ENCODE assay signal across 18 mouse cellular contexts in the genomic region with DNA sequence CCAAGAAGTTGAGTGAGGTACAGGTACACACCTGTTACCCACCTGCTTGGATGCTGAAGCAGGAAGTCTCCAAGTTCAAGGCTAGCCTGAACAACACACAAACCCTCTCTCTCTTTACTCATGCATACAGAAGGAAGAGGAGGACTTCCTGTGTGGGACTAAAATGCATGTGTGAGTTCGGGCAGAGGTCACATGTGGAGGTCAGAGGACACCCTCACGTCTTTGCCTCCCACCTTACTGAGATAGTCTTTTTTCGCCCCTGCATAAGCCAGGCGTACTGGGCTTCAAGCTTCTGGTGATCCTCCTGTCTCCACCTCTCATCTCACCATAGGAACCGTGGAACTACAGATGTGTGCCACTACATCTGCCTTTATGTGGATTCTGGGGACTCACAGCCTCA. TPM values are rescaled to one million over a fixed set of nuclear protein-coding genes. Genes with fewer than 3 reads are reported as not detected.
DNase-seq lines count a peak whose midpoint lies in the region; ATAC-seq lines count a peak whose summit lies in the region.
"Had no signal": no experiment of that assay in that cellular context is flagged by ENCODE, and none has a peak within 500 bp of the region (broad histone marks: within the 10 kb centered on the region; RNA-seq: fewer than 3 reads in every experiment).

No protein-coding gene starts in this region.

- ATAC-seq in megakaryocyte, adult 5-6 weeks (ENCODE audit: poor library complexity, severe bottlenecking), result 0 out of 2 replicates have a peak, but pooled peaks have one; percentile 13
- ATAC-seq: Patski had no signal

- intact Hi-C loops in heart, postnatal 25 days (cut with DNase I), result no loop called here
- intact Hi-C loops in left cerebral cortex, postnatal 10 days (cut with DNase I), result no loop called here

- DNase-seq in heart, adult 11 months, result peak; percentile 77
- no peak for DNase-seq in heart, postnatal 25 days (ENCODE audit: low spot score)
- peak; percentile 73 for DNase-seq in A20 (ENCODE audit: low read depth, low spot score)
- peak; percentile 4 for DNase-seq in T-cell, adult 2 months (ENCODE audit: low spot score)
- no peak for DNase-seq in gastrocnemius, adult 8-10 months (ENCODE audit: low spot score in 2 of 2)
- DNase-seq in left cerebral cortex, postnatal 10 days (ENCODE audit: extremely low spot score in 1 of 2, low spot score in 2 of 2), result no peak
- no peak for DNase-seq in retina, postnatal 1 day
- DNase-seq: adrenal gland, postnatal 25 days; cerebellum, adult 2 months; right cerebral cortex, postnatal 4 days had no signal

RNA-seq across cellular contexts. Expression of a gene that starts 12.1 kb away (rescaled TPM):
- not detected for total RNA-seq in heart, postnatal 25 days (2021)
- not detected in 2 replicates for total RNA-seq in megakaryocyte, adult 5-6 weeks (2015)
- not detected in 2 replicates for total RNA-seq in megakaryocyte, adult 5-6 weeks (2017)
- total RNA-seq in gastrocnemius, adult 8-10 months (2022), result not detected
- not detected for total RNA-seq in left cerebral cortex, postnatal 10 days (2021)
- total RNA-seq: adrenal gland, postnatal 25 days; common myeloid progenitor, adult 5-6 weeks; gastrocnemius, postnatal 10 days; heart, adult 2 months; layer of hippocampus, adult 8-10 months; liver, adult 2 months; midbrain, postnatal 0 days had no signal

RNA-seq across cellular contexts. Expression of a gene that starts 15.7 kb away (rescaled TPM):
- total RNA-seq in heart, postnatal 25 days (2021), result 1 to 10 TPM; 6.8 to 8.6 TPM
- 187 and 200 TPM in 2 replicates for total RNA-seq in megakaryocyte, adult 5-6 weeks (2015)
- total RNA-seq in megakaryocyte, adult 5-6 weeks (2017), result 105 and 107 TPM in 2 replicates
- 1 to 10 TPM; 1.8 to 3.1 (median 2.7) TPM for total RNA-seq in gastrocnemius, adult 8-10 months (2022)
- 1 to 10 TPM; 2.3 to 2.9 TPM for total RNA-seq in left cerebral cortex, postnatal 10 days (2021)

Comparison
In these comparisons a context has a peak if more than half of its experiments do, and no peak if none do; other contexts are left out.
1. DNase-seq: peak in heart, adult 11 months (single experiment), A20 (single experiment) and T-cell, adult 2 months (single experiment); none in heart, postnatal 25 days (single experiment), gastrocnemius, adult 8-10 months (0 of 2), left cerebral cortex, postnatal 10 days (0 of 2) and retina, postnatal 1 day (single experiment).
2. RNA of a gene that starts 15.7 kb away (total RNA-seq): 105 to 200 TPM in megakaryocyte, adult 5-6 weeks; 6.8 to 8.6 TPM in heart, postnatal 25 days, 2.3 to 2.9 TPM in left cerebral cortex, postnatal 10 days and 1.8 to 3.1 TPM in gastrocnemius, adult 8-10 months; every median in the first group is over 10 times any median in the second.